Mouse (Mus musculus) stomach, postnatal 0 days (tissue): ENCODE measurements at regions not wholly inside any gene's neighbourhood (a gene's known extent, or its start where the extent isn't known, plus 50 kb on each side); places are given as distances from the start of the nearest gene placed in this dataset.

ENCODE experiments used
- CTCF ChIP-seq: IDR thresholded peaks from 2 replicates; pipeline ENCODE4 v1.5.1; 2016; ENCODE audit warnings: antibody characterized with exemption, low read depth, mild to moderate bottlenecking, moderate library complexity
- EP300 ChIP-seq: optimal IDR thresholded peaks from 2 replicates; pipeline ENCODE3; 2016; ENCODE audit warnings: antibody characterized with exemption

DNA sequence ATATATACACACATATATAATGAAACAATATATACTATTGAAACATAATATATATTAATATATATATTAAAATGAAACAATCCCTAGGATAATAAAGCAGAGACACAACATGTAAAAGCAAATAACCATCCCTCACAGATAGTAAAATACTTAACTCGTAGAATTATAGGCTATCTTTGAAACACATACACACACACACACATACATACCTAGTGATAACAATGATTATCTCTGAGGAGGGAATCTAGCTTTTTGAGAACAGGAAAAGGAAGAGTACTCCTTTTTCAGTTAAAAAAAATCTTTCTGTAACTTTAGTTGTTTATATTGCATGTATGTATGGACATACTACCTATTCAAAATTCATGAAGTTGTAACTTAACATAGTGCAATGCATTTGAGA, 79.1 kb upstream of the Tank start:
- TF ChIP-seq CTCF = no peak
- TF ChIP-seq EP300 = no peak
